Mouse (Mus musculus): ENCODE measurements around the gene Dach2.

DNA sequence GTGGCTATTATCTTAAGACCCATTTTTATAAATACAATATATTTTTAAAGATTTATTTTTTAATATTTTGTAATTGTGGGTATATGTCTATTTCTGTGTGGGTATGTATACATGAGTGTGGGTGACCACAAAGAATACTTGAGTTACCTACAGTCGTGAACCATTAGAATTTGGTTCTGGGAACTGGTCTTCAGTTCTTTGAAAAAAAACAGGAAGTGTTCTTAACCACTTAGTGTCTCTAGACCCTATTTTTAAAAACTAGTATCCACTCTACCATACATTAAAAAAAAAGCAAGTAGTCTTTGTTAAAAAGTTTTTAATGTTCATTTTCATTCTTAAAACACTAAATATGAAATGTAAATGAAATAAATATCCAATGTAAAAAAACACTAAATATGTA is 529.5 kb downstream of the Dach2 start:
- TF ChIP-seq CTCF (IDR thresholded peaks at IDR 0.05; ENCODE audit: insufficient read depth, low read length): no peak
- TF ChIP-seq POLR2A (IDR thresholded peaks at IDR 0.05; ENCODE audit: borderline replicate concordance, extremely low read depth, low read depth, low read length): no peak

All from lung, adult 2 months (tissue).